Mouse (Mus musculus): ENCODE data around the gene Anapc4.

DNA sequence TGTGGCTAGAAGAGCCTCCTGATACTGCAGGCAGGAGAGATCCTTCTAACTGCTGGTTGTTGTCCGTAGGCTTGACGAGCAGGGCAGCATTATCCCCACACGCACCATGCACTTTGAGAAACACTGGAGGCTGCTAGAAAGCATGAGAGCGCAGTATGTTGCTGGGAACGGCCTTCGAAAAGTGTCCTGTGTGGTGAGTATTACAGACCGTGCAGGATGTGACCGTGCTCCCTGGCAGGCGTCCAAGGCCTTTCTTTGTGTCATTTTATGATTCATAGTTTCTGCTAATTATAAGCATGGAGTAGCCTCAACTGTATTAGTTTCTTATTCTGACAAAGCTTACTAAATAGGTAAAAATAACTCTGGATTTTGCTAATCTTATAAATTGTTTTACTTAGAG lies 32.0 kb downstream of the Anapc4 start:
- TF ChIP-seq CTCF (IDR thresholded peaks at IDR 0.05; ENCODE audit: low read depth, low read length) = no peak
- no peak for TF ChIP-seq GATA1 (IDR thresholded peaks at IDR 0.05; ENCODE audit: borderline replicate concordance, low read length)
- no peak for TF ChIP-seq POLR2AphosphoS5 (IDR thresholded peaks at IDR 0.05; ENCODE audit: insufficient replicate concordance, low read depth, low read length)
- TF ChIP-seq TAL1 (conservative IDR thresholded peaks at IDR 0.05; ENCODE audit: low read depth, low read length) = no peak

All from G1E (cell line).